Mouse (Mus musculus) telencephalon, adult 2 months (tissue): ENCODE measurements around the gene Cdk6.

Experiments used
- DNase-seq: peaks from one replicate; pipeline ENCODE4 v3.0.0-alpha.2; 2011; ENCODE audit warnings: low read depth, low spot score

The Cdk6 gene

DNA sequence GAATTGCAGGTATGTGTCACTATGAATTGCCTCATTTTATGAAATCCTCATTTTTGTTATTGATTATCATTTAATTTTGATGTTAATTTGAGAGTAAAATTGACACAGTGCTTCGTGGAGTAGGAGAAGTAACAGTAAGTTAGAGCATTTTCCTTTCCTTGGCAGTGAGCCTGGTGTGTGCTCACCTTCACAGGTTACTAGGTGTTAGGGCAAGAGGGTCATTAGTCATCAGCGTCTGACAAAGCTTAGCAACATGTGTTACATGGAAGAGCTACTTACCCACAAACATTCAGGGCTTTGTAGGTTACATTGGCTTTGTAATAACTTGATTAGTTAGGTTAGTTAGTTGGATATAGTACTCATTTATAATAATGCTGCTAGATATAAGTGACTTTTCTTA, 212.9 kb downstream of the Cdk6 start:
- no peak for DNase-seq

DNA sequence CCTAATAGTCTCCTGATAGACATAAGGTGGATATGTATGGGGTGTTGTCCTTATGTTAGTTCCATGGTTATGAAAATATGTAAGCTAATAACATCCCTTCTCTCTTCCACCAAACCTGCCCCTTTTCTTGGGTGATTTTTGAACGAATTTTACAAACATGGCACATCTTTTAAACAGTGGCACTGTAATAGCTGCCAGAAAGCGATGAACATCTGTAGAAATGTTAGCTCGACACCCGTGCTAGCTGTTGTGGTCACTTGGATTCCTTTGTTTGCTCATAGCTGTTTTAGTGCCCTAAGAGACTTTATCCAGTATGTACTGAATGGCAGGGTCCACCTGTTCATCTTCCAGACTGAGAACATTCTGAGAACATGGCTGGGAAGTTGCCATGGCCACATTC, 230.0 kb downstream of the Cdk6 start, which contains the start of gene 1700109H08Rik:
Gene 1700109H08Rik, plus strand, starts transcription at position 301 of the 400 bp plus-strand sequence.
- DNase-seq, result no peak

DNA sequence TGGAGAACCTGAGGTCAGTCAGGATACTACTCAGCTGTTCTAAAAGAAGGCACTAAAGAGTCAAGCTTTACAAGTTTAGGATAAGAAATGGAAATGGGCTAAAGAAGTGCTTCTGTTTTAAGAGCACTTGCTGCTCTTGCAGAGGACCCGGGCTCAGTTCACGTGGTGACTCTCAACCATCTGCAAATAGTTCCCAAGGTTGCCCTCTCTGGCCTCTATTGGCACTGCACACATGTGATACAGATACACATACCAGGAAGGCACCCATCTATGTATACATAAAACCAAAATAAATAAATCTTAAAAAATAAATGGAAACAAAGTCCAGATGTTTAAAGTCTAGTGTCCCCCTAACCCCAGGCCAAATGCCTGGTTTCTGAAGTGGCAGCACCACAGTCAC, 233.5 kb downstream of the Cdk6 start:
- no peak for DNase-seq

DNA sequence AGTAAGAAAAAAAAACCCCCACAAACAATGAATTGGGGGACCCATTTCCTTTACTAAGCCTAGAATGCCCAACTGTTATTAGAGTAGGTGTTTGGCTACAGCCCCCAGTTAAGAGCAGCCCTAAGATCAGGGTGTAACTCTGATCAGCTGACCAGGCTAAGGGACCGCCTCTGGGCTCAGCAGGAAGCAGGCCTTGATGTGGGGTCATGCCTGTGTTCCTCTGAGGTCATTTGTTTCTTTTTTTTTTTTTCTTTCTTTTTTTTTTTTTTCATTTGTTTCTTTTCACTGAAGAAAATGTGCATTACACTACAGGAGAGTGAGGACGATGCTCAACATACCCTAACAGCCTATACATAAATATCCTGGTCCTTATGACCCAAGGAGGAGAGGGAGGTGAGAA, 236.7 kb downstream of the Cdk6 start:
- DNase-seq, result no peak

DNA sequence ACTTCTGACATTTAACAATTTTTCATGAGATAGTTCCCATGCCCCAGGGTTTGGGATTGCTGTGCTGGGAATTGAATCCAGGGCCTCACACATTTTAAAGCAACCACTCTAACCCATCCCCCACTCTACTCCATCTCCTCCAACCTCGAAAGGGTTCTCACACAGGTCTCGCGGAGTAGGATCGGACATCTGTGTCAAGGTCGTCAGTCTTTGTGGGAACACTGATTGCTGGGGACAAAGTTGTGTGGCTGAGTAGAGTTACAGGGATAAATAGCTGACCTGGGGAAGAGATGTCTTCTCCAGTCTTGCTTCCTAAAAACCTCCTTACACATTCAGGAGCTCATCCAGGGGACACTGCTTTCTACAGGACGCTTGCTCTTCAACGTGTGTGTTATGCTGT, 237.8 kb downstream of the Cdk6 start:
- DNase-seq, result no peak
